In genomic region chr3:137867133-137867436, GRCm38 (mm10) we compare ENCODE assay signal across 8 mouse cellular contexts. TPM values are rescaled to one million over a fixed set of nuclear protein-coding genes. Genes with fewer than 3 reads are reported as not detected.
DNase-seq lines count a peak whose midpoint lies in the region; ATAC-seq and TF ChIP-seq lines count a peak whose summit lies in the region.

No protein-coding gene starts in this region.

- no peak for TF ChIP-seq CTCF in liver, adult 2 months (IDR thresholded peaks at IDR 0.05; ENCODE audit: low read depth, low read length)
- TF ChIP-seq CTCF in midbrain, postnatal 0 days (IDR thresholded peaks at IDR 0.05), result no peak

- H3K4me1 ChIP-seq in liver, adult 2 months (ENCODE audit: control insufficient read depth, insufficient read depth, low read length), result peaks cover 2% of the 10 kb centered on the region
- H3K4me1 ChIP-seq in brown adipose tissue, adult 24 weeks (ENCODE audit: control insufficient read depth, insufficient read depth, insufficient read length, low read length), result no peaks in the 10 kb centered on the region
- H3K4me1 ChIP-seq in hindbrain, embryonic 16.5 days (ENCODE audit: control insufficient read depth, insufficient read depth, low read depth, low read length), result peaks cover 21% of the 10 kb centered on the region
- 0 out of 2 replicates have a peak, but pooled peaks cover 10% of the 10 kb centered on the region for H3K4me1 ChIP-seq in midbrain, postnatal 0 days (ENCODE audit: insufficient read depth, low read length)

- 5% methylated on average over 2 of the region's 2 CpGs for WGBS in liver, adult 2 months
- WGBS in hindbrain, embryonic 16.5 days, result 0% methylated on average over 2 of the region's 2 CpGs
- 3% methylated on average over 2 of the region's 2 CpGs for WGBS in midbrain, postnatal 0 days

- no peaks in the 10 kb centered on the region; the same call in 1 of the 2 replicates for H3K79me2 ChIP-seq in liver, adult 2 months (ENCODE audit: control insufficient read depth, insufficient read depth, low read length)

- peak overlapping the region; percentile 97 for H3K27ac ChIP-seq in liver, adult 2 months (replicated peaks; ENCODE audit: insufficient read depth, low read depth, low read length)
- peak overlapping the region; percentile 73 for H3K27ac ChIP-seq in brown adipose tissue, adult 24 weeks (replicated peaks; ENCODE audit: low read depth, low read length)
- peak overlapping the region; percentile 99 for H3K27ac ChIP-seq in hindbrain, embryonic 16.5 days (ENCODE audit: low read depth, low read length)
- H3K27ac ChIP-seq in midbrain, postnatal 0 days (ENCODE audit: low read depth, low read length), result peak overlapping the region; percentile 97

- 0 out of 2 replicates have a peak, but pooled peaks cover 3% of the 10 kb centered on the region for H3K36me3 ChIP-seq in liver, adult 2 months (ENCODE audit: control insufficient read depth, insufficient read depth, low read length)
- no peaks in the 10 kb centered on the region for H3K36me3 ChIP-seq in hindbrain, embryonic 16.5 days (ENCODE audit: control insufficient read depth, insufficient read depth, low read length)
- no peaks in the 10 kb centered on the region for H3K36me3 ChIP-seq in midbrain, postnatal 0 days (ENCODE audit: insufficient read depth, low read length)

- no peaks in the 10 kb centered on the region for H3K9me3 ChIP-seq in hindbrain, embryonic 16.5 days (ENCODE audit: control insufficient read depth, low read length)
- no peaks in the 10 kb centered on the region for H3K9me3 ChIP-seq in midbrain, postnatal 0 days (ENCODE audit: low read length)

- H3K4me2 ChIP-seq in hindbrain, embryonic 16.5 days (ENCODE audit: low read length), result peak overlapping the region; percentile 83
- peak overlapping the region; percentile 90 for H3K4me2 ChIP-seq in midbrain, postnatal 0 days (ENCODE audit: low read depth, low read length, poor library complexity, severe bottlenecking)

- H3K4me3 ChIP-seq in liver, adult 2 months (ENCODE audit: insufficient read depth, low read depth, low read length), result peak overlapping the region; percentile 99
- peak overlapping the region; percentile 89 for H3K4me3 ChIP-seq in brown adipose tissue, adult 24 weeks (ENCODE audit: insufficient read depth, low read depth, low read length)
- peak overlapping the region; percentile 94 for H3K4me3 ChIP-seq in hindbrain, embryonic 16.5 days (ENCODE audit: low read length)
- H3K4me3 ChIP-seq in midbrain, postnatal 0 days (ENCODE audit: low read depth, low read length), result peak overlapping the region; percentile 90

- peak overlapping the region; percentile 97 for H3K9ac ChIP-seq in liver, adult 2 months (ENCODE audit: low read depth, low read length)
- peak overlapping the region; percentile 100 for H3K9ac ChIP-seq in hindbrain, embryonic 16.5 days (ENCODE audit: low read depth, low read length)
- H3K9ac ChIP-seq in midbrain, postnatal 0 days (replicated peaks; ENCODE audit: low read length, poor library complexity, severe bottlenecking), result peak overlapping the region; percentile 97

- no peaks in the 10 kb centered on the region for H3K27me3 ChIP-seq in liver, adult 2 months (ENCODE audit: control insufficient read depth, insufficient read depth, low read length)
- no peaks in the 10 kb centered on the region for H3K27me3 ChIP-seq in hindbrain, embryonic 16.5 days (replicated peaks; ENCODE audit: control insufficient read depth, insufficient read depth, low read length)
- no peaks in the 10 kb centered on the region for H3K27me3 ChIP-seq in midbrain, postnatal 0 days (ENCODE audit: insufficient read depth, low read length)

- no peak for TF ChIP-seq POLR2A in liver, adult 2 months (IDR thresholded peaks at IDR 0.05; ENCODE audit: extremely low read depth, insufficient read depth, low read length)

- peak; percentile 38 for DNase-seq in liver, adult 2 months (ENCODE audit: extremely low read depth, low read depth, low spot score)
- DNase-seq in liver, result no peak
- no peak for DNase-seq in midbrain, postnatal 0 days (ENCODE audit: low spot score)
- no peak for DNase-seq in layer of hippocampus, postnatal 36 days
- DNase-seq in adrenal gland, postnatal 36 days, result no peak

- no peak for ATAC-seq in hindbrain, embryonic 16.5 days
- ATAC-seq in midbrain, postnatal 0 days (ENCODE audit: low FRiP score), result no peak
- ATAC-seq in cerebellum, adult (ENCODE audit: insufficient number of reproducible peaks, low FRiP score, low TSS enrichment), result no peak

RNA-seq across cellular contexts. Expression of gene Dnajb14, which starts 0.4 kb away (rescaled TPM):
- total RNA-seq in liver, adult 2 months (2014; rRNA removed), result 5.9 and 6.2 TPM in 2 replicates
- 2.2 and 2.9 TPM in 2 replicates for polyA plus RNA-seq in liver, adult 2 months (2012; rRNA removed)
- 14.1 and 14.4 TPM in 2 replicates for polyA plus RNA-seq in brown adipose tissue, adult 24 weeks (2012; ENCODE audit: insufficient read depth, insufficient read length, missing spikeins)
- polyA plus RNA-seq in hindbrain, embryonic 16.5 days (2015; fragmentation: Nextera tagmentation; extraction: Ambion mirVana), result 12.2 and 13.9 TPM in 2 replicates
- total RNA-seq in midbrain, postnatal 0 days (2014; rRNA removed), result 23.1 and 24.3 TPM in 2 replicates
- polyA plus RNA-seq in midbrain, postnatal 0 days (2015; fragmentation: Nextera tagmentation; extraction: Ambion mirVana), result 16.9 and 17.2 TPM in 2 replicates
- 10 to 100 TPM; 52.1 to 53.8 TPM for total RNA-seq in layer of hippocampus, postnatal 36 days (2021)
- 10 to 100 TPM; 20.6 to 21.1 TPM for total RNA-seq in adrenal gland, postnatal 36 days (2021)

RNA-seq across cellular contexts. Expression of gene H2afz, which starts 2.8 kb away (rescaled TPM):
- 134 and 180 TPM in 2 replicates for total RNA-seq in liver, adult 2 months (2014; rRNA removed)
- polyA plus RNA-seq in liver, adult 2 months (2012; rRNA removed), result 113 and 141 TPM in 2 replicates
- polyA plus RNA-seq in brown adipose tissue, adult 24 weeks (2012; ENCODE audit: insufficient read depth, insufficient read length, missing spikeins), result 131 and 134 TPM in 2 replicates
- 683 and 688 TPM in 2 replicates for polyA plus RNA-seq in hindbrain, embryonic 16.5 days (2015; fragmentation: Nextera tagmentation; extraction: Ambion mirVana)
- total RNA-seq in midbrain, postnatal 0 days (2014; rRNA removed), result 327 and 404 TPM in 2 replicates
- 573 and 609 TPM in 2 replicates for polyA plus RNA-seq in midbrain, postnatal 0 days (2015; fragmentation: Nextera tagmentation; extraction: Ambion mirVana)
- 100 to 1,000 TPM; 135 to 151 TPM for total RNA-seq in layer of hippocampus, postnatal 36 days (2021)
- 100 to 1,000 TPM; 149 to 188 TPM for total RNA-seq in adrenal gland, postnatal 36 days (2021)

RNA-seq across cellular contexts. Expression of gene Lamtor3, which starts 51.2 kb away (rescaled TPM):
- 24.5 and 26.8 TPM in 2 replicates for total RNA-seq in liver, adult 2 months (2014; rRNA removed)
- polyA plus RNA-seq in liver, adult 2 months (2012; rRNA removed), result 10.8 and 11.1 TPM in 2 replicates
- 52.1 and 57.9 TPM in 2 replicates for polyA plus RNA-seq in brown adipose tissue, adult 24 weeks (2012; ENCODE audit: insufficient read depth, insufficient read length, missing spikeins)
- 132 and 135 TPM in 2 replicates for polyA plus RNA-seq in hindbrain, embryonic 16.5 days (2015; fragmentation: Nextera tagmentation; extraction: Ambion mirVana)
- 87.1 and 97.7 TPM in 2 replicates for total RNA-seq in midbrain, postnatal 0 days (2014; rRNA removed)
- 113 and 122 TPM in 2 replicates for polyA plus RNA-seq in midbrain, postnatal 0 days (2015; fragmentation: Nextera tagmentation; extraction: Ambion mirVana)
- total RNA-seq in layer of hippocampus, postnatal 36 days (2021), result 10 to 100 TPM; 64.8 to 65.3 TPM
- total RNA-seq in adrenal gland, postnatal 36 days (2021), result 10 to 100 TPM; 74.6 to 80.6 TPM
